Mouse (Mus musculus): Measurements from ENCODE around the gene 1700007K13Rik.
"Not testable (repeated sequence)": the region's sequence is repeated elsewhere in the genome, so short reads cannot be mapped to it uniquely, and the experiment has no call there.

1700007K13Rik gene

DNA sequence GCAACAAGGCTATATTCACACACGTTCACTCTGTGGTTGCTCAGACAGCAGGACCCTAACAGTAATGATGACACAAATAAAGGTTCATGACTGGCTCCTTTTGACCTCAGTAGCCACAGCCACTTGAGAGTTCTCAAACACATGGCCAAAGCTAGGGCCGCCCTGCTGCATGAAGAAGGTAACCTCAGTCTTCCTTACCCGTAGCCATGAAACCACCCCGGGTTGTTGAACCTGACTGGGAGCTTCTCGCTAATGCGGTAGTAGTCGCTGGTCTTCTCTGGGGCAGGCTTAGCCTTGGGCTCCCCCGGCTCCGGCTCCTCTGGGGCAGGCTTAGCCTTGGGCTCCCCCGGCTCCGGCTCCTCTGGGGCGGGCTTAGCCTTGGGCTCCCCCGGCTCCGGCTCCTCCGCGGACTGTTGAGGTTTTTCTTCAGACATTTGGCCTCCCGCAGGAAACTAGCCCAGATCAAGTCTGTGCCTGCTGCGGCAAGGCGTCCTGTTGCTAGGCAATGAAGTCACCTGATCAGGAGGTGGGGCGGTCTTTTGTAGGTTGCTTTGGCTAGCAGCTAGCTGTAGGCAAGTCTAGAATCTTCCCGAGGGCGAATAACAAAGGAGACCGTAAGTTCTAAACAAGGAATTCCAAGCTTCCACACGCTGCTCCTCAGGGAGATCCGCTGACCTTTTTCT is at the start of gene 1700007K13Rik:
TSS of gene 1700007K13Rik (minus strand) at position 497 of the 683 bp plus-strand sequence.
- peak; percentile 61 for DNase-seq (ENCODE audit: low spot score)

GRCm38 (mm10) chr2:28514489-28514888 is 48.4 kb upstream of the 1700007K13Rik start:
- peak; percentile 89 for DNase-seq (ENCODE audit: low spot score)

DNA sequence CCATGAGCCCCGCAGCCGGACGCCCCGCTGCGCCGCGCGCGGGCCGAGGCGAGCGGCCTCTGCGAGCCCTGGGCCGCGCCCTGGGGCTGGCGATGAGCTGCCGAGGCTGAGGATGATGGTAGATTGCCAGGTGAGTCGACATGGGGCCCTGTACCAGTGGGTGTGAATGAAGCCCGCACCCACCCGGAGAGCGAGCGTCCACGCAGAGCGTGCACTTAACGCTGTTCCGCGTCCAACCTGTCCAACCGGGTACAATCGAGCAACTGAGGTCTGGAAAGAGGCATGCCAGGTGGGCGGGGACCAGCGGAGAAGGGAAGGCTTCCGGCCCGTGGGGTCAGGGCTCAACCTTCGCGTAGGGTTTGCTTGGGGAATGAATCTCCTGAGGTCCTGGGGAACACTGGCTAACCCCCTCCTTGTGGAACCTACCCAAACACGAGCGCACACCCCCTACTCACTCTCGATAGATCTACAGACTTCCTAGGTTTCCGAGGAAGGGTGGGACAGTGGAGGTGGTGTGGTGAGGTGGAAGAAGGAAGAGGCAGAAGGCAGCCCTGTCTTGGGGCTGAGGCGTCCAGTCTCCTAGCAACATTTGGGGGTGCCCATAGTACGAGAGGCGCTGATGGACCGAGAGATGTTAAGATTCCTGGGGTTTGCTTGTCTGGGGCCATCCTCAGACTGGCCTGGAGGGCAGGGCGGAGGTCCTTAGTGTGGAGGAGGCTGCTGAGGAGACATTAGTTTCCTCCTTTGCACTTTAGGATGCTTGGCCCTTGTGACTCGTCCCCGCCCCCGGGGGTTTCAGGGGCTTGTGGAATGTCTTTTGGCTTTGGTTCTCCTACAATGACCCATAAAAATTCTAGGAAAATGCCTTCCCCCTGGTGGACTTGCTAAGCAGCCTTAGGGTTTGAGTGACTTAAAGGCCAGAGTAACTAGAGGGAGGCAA is 47.6 kb upstream of the 1700007K13Rik start:
- peak; percentile 29 for DNase-seq (ENCODE audit: low spot score)

DNA sequence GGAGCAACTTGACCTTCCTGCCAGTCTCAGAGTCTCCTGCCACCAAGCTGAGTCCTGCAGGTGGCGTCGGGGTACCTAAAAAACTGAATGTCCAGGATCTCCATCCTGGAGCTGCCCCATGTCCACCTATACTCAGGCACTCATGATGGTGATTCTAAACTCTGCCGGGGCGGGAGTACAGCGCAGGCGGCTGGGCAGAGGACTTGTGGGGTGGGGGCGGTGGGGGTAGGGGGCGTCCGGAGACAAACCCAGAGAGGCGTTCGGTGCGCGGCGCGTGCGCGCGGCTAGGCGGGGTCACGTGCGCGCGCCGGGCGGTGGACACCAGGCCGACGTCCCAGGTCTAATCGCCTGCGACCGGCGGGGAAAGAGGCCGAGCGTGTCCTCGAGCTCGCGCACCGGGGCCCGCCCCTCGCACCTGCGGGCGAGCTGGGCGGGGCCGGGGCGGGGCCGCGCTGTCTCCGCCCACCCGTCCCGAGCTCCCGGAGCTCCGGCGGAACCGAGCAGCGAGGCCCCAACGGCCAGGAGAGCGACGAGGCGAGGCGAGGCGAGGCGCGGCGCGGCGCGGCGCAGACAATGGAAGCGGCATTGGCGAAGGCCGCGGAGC is 46.8 kb upstream of the 1700007K13Rik start, which contains the start of gene Ralgds:
TSS of gene Ralgds (plus strand) at position 328 of the 604 bp plus-strand sequence.
- peak; percentile 41 for DNase-seq (ENCODE audit: low spot score)

DNA sequence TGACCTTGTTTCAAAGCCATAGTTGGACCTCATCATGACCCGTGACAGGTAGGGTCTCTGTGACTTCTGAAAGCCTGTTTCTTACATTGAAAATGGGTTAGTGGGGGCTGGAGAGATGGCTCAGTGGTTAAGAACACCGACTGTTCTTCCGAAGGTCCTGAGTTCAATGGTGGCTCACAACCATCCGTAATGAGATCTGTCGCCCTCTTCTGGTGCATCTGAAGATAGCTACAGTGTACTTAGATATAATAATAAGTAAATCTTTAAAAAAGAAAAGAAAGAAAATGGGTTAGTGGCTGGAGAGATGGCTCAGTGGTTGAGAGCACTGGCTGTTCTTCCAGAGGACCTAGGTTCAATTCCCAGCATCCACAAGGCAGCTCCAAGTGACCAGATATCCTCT is 45.5 kb upstream of the 1700007K13Rik start:
- peak; percentile 3 for DNase-seq (ENCODE audit: low spot score)

- no peak for DNase-seq (ENCODE audit: low spot score)
These were observed 40.2 kb upstream of the 1700007K13Rik start for GRCm38 (mm10) chr2:28506291-28506690.

GRCm38 (mm10) chr2:28505795-28506194 is 39.7 kb upstream of the 1700007K13Rik start, which contains the start of gene Gm10134:
Gene Gm10134 (plus strand): TSS chr2:28506095.
- DNase-seq (ENCODE audit: low spot score) = no peak

GRCm38 (mm10) chr2:28504676-28505075 is 38.5 kb upstream of the 1700007K13Rik start:
- DNase-seq (ENCODE audit: low spot score) = no peak

GRCm38 (mm10) chr2:28502987-28503386 is 36.9 kb upstream of the 1700007K13Rik start:
- DNase-seq (ENCODE audit: low spot score) = no peak

DNA sequence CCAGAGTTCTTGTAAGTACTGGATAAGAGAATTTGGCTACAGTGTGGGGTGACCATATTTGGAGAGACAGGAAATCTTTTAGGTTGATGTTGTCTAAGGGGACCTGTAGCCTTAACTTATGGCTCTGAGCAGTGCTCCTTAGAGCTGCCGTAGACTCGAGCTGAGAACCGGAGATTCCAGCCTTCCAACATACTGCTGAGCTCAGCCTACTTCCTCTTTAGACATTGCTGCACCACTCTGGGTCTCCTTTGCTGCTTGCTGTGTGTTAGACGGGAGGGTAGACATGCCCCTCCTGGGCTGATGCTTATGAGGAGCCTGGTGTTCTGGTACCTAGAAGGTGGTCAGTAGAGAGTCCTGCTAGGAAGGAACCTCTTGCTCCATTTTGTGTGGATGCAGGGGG is 32.3 kb upstream of the 1700007K13Rik start:
- no peak for DNase-seq (ENCODE audit: low spot score)

DNA sequence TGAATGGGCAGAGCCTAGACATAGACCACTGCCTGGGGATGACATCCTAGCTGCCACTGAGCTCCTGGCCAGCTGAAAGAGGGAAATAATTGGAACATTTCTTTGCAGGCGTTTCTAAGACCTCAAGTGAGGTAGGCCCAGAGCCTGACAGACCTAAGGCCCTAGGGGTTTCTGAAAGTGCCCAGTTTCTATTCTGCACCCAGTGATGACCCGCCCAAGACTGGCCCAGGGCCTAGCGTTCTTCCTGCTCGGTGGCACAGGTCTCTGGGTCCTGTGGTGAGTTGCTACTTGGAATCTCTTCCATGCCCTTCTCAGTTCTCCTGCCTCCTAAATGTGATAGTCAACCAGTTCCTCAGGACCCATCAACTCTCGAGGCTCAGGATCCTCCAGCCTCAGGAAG is 31.4 kb upstream of the 1700007K13Rik start:
- no peak for DNase-seq (ENCODE audit: low spot score)

DNA sequence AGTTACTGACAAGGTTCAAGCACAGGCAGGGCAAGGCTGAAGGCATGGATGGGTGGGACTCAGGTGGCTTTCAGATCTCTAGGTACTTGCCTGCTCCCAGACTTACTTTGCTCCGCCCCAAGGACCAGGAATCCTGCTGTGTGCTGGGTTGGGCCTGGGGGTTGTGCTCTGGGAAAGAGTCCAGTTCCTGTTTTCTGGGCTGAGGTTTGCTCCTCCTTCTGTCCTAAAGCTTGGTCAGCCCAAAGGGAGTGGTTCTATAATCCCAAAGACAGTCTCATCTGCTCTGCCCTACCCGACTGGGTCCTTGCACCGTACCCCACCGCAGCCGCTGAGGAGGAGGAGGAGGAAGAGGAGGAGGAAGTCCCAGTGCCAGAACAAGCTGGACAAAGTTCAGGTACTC is 30.5 kb upstream of the 1700007K13Rik start, which contains the start of gene Gbgt1:
TSS of gene Gbgt1 (plus strand) at position 221 of the 400 bp plus-strand sequence.
- no peak for DNase-seq (ENCODE audit: low spot score)

GRCm38 (mm10) chr2:28495801-28496595 is 29.9 kb upstream of the 1700007K13Rik start:
- DNase-seq (ENCODE audit: low spot score) = no peak

GRCm38 (mm10) chr2:28495207-28495756 is 29.1 kb upstream of the 1700007K13Rik start:
- peak; percentile 57 for DNase-seq (ENCODE audit: low spot score)

- no peak for DNase-seq (ENCODE audit: low spot score)
These were observed 28.4 kb upstream of the 1700007K13Rik start for GRCm38 (mm10) chr2:28494521-28494920.

- no peak for DNase-seq (ENCODE audit: low spot score)
These were observed 17.7 kb upstream of the 1700007K13Rik start for GRCm38 (mm10) chr2:28483861-28484260.

- no peak for DNase-seq (ENCODE audit: low spot score)
These were observed 13.4 kb upstream of the 1700007K13Rik start for GRCm38 (mm10) chr2:28479208-28480204.

DNA sequence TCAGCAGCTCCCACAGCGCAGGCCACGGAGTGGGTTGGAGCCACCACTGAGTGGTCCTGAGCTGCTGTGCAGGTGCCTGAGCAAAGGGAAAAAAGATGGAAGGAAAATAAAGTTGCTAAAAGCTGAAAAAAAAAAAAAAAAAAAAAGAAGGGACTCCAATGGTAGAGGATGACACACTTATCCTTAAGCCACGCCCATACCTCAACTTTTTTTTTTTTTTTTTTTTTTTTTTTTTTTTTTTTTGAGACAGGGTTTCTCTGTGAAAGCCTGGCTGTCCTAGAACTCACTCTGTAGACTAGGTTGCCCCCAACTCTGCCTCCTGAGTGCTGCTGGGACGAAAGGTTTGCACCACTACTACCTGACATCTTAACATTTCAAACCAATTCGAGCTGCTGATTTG is 11.9 kb upstream of the 1700007K13Rik start:
- not testable (repeated sequence) for DNase-seq (ENCODE audit: low spot score)

- DNase-seq (ENCODE audit: low spot score) = not testable (repeated sequence)
These were observed 5.9 kb upstream of the 1700007K13Rik start for GRCm38 (mm10) chr2:28472011-28472410.

DNA sequence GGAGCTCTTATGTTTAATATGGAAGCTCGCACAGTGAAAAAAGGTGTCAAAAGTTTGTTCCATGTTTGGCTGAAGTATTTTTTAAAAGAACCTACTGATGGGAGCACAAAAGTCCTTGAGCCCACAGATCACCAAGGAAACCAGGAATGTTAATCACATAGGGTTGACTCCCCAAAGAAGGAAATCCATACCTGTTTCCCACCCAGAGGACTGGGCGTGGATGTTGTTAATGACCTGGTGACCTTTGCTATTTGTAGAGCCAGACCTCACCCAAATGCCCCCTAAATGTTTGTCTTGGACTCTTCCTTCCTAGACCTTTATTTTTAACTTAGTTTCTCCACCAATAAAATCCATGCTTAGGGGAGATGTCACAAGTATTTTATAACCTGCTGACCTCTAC is 4.5 kb upstream of the 1700007K13Rik start:
- no peak for DNase-seq (ENCODE audit: low spot score)

All from layer of hippocampus, adult 11-12 months (tissue).